Mouse (Mus musculus): ENCODE measurements around the gene Gm9817.

DNA sequence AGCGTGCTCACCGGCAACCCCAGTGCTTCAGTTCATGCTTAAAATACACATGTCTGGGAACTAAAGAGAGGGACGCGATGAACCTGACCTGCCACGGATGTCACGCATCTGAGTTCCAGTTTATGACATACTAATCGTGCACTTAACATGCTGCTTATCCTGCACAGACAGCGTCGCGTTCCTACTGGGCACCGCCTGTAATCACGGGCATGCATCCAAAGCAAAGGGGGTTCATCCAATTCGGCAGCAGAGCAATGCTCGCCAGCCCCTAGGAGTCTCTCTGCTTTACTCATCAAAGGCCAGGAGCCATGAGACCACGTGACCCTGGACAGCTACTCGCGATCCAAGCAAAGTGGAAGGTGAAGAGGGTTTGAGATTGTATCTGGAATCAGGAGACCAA lies 19.3 kb upstream of the Gm9817 start:
- no peak for TF ChIP-seq GATA1 (IDR thresholded peaks at IDR 0.05; ENCODE audit: borderline replicate concordance, low read length)
- TF ChIP-seq FLI1 (IDR thresholded peaks at IDR 0.05; ENCODE audit: low read length), result no peak
